Mouse (Mus musculus) intestine, postnatal 0 days (tissue): ENCODE results near the gene Csrp3. TPM values are rescaled to one million over a fixed set of nuclear protein-coding genes. Genes with fewer than 3 reads are reported as not detected.

Source experiments
- ATAC-seq: fragments of 200-750 bp; cut with Nextera tagmentation; 2 replicates; pipeline ENCODE4 v1.8.0; 2017; ENCODE audit warnings: mild to moderate bottlenecking, moderate TSS enrichment, moderate library complexity
- H3K27ac ChIP-seq: fragments of 300-500 bp; sonication (generic); 2 replicates; pipeline ENCODE4 v1.5.1; 2014; ENCODE audit warnings: mild to moderate bottlenecking, low read depth, low read length, moderate library complexity
- H3K27me3 ChIP-seq: fragments of 300-500 bp; sonication (generic); replicated peaks from 2 replicates; pipeline ENCODE4 v1.6.1; 2014; ENCODE audit warnings: low read length, mixed read lengths; ENCODE audit not compliant: control insufficient read depth, insufficient read depth
- H3K36me3 ChIP-seq: fragments of 300-500 bp; sonication (generic); 2 replicates; pipeline ENCODE4 v1.6.1; 2014; ENCODE audit warnings: mild to moderate bottlenecking, moderate library complexity; ENCODE audit not compliant: control insufficient read depth, insufficient read depth
- H3K4me1 ChIP-seq: fragments of 300-500 bp; sonication (generic); replicated peaks from 2 replicates; pipeline ENCODE4 v1.6.1; 2014; ENCODE audit warnings: antibody characterized with exemption, low read length, mixed read lengths; ENCODE audit not compliant: control insufficient read depth, insufficient read depth
- H3K4me2 ChIP-seq: fragments of 300-500 bp; sonication (generic); replicated peaks from 2 replicates; pipeline ENCODE4 v1.6.1; 2014; ENCODE audit warnings: low read depth, mild to moderate bottlenecking, moderate library complexity
- H3K4me3 ChIP-seq: fragments of 300-500 bp; sonication (generic); 2 replicates; pipeline ENCODE4 v1.5.1; 2014; ENCODE audit warnings: low read depth, low read length
- H3K9ac ChIP-seq: fragments of 300-500 bp; sonication (generic); 2 replicates; pipeline ENCODE4 v1.6.1; 2014; ENCODE audit warnings: mild to moderate bottlenecking, low read depth, low read length
- H3K9me3 ChIP-seq: fragments of 300-500 bp; sonication (generic); 2 replicates; pipeline ENCODE4 v1.6.1; 2016; ENCODE audit warnings: mixed run types; ENCODE audit not compliant: control insufficient read depth
- CTCF ChIP-seq: sonication (generic); IDR thresholded peaks from 2 replicates; pipeline ENCODE4 v1.5.1; 2016; ENCODE audit warnings: low read depth, mild to moderate bottlenecking, control low read depth, antibody characterized with exemption, moderate library complexity
- WGBS: fragments of 180-500 bp; shearing (Covaris S2); extraction: QIAGEN DNeasy Blood & Tissue Kit; methylation state at CpG from one replicate; pipeline ENCODE4 v1.1.7; 2014; 5-methylcytosine and 5-hydroxymethylcytosine counted together
- polyA plus RNA-seq: library from polyadenylated mRNA; unstranded; fragments of >200 nt; fragmentation: Nextera tagmentation; extraction: Ambion mirVana; gene quantifications from 2 replicates; pipeline ENCODE4 v1.2.1, GENCODE M21; 2015

Gene Csrp3
- polyA plus RNA-seq, 1 experiment from 2014 or later: 5.8 TPM

DNA sequence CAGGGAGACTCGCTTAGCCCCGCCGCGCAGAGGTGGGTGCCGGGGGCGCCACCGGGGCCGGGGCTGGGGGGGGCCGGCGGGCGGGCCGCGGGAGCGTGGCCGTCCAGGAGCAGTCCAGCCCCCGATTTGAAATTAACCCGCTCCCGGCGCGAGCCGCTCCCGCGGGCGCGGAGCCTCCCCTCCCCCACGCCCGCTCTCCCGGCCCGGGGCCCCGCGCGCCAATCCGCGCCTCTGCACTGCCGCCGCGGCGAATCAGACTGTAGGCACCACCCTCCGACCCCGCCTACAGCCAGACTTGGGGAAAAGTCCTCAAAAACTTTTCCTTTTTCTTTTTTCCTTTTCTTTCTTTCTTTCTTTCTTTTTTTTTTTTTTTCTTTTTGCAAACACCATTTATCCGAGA, 33.7 kb upstream of the Csrp3 start, which contains the start of gene E2f8:
E2f8 (minus strand) TSS at position 111 of the 400 bp plus-strand sequence.
- H3K9ac ChIP-seq: peak within 1 kb of the TSS; percentile 79
- WGBS: under 1% methylated on average over 37 of the region's 41 CpGs
- H3K4me1 ChIP-seq: peaks cover 11% of the 10 kb centered on the region
- H3K27ac ChIP-seq: peak within 1 kb of the TSS; percentile 88
- H3K36me3 ChIP-seq: no peaks in the 10 kb centered on the region
- no peaks in the 10 kb centered on the region for H3K9me3 ChIP-seq
- TF ChIP-seq CTCF: no peak
- H3K27me3 ChIP-seq: no peaks in the 10 kb centered on the region
- peak within 1 kb of the TSS; percentile 94 for H3K4me2 ChIP-seq
- peak within 1 kb of the TSS; percentile 91 for H3K4me3 ChIP-seq
- peak; percentile 73 for ATAC-seq

DNA sequence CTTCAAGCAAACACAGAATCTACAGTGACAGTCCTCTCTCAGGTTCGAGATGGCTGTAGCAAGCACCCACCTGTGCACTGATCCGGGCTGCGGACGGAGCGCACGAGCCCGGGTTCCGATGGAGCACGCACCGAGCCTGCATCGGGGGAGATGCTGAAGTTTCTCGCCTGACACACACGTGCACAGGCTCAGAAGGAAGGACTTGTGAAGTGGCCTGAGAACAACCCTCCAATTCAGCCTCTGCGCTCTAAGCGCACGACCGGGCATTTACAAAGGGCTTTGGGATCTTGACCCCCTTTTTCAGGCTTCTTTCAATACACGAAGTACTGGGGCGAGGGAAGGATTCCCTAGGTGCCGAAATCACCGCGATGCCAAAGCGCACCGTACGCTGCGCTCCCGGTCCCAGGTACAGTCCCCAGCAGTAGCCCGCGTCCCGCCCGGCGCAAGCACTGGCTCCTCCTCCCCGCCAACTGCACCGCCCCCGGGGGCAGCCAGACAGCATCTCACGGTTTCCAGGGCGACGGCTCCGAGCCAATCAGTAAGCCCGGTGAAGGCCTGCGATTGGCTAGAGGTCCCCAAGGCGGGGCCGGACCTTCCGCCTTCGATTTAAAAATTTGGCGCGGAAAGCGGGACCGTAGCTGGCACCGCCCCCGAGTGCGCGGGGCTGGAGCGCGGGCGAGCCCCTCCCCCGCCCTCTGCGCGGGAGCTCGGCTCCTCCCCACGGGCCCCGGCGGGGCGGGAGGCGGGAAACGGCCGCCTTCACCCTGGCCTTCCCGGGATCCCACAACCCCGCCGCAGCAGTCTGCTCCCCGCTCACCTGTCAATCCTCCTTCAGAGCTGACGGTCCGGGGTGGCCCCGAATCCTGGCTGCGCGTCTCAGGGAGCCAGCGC, 33.0 kb upstream of the Csrp3 start:
- Histone ChIP-seq H3K9ac (peak overlapping the region; percentile 79), H3K9me3 (no peaks in the 10 kb centered on the region), H3K4me2 (peak overlapping the region; percentile 94), H3K27me3 (no peaks in the 10 kb centered on the region), H3K4me1 (peaks cover 11% of the 10 kb centered on the region), H3K27ac (peak overlapping the region; percentile 88), H3K4me3 (peak overlapping the region; percentile 91), H3K36me3 (peaks cover 3% of the 10 kb centered on the region)
- no peak for TF ChIP-seq CTCF
- WGBS: 1% methylated on average over 76 of the region's 77 CpGs
- peak; percentile 94 for ATAC-seq

DNA sequence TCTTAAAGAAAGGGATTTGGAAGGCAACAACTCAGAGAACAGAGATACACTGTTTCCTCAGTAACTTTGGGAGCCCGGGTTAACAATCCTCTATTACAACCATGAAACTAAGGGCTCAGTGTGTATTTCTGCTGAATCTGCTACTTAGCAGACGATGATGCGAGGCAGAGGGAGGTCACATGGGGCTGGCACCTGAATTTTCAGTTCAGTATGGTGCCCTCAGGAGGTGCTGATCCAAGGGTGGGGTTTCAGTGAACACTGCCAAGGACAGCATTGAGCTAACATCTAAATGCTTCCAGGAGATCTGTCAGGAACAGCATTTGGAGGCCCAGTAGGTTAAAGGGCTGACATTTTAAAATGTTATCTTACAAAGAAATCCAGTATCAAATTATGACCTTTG, 31.7 kb upstream of the Csrp3 start:
- Histone ChIP-seq H3K36me3 (peaks cover 14% of the 10 kb centered on the region), H3K4me1 (peaks cover 11% of the 10 kb centered on the region), H3K27me3 (no peaks in the 10 kb centered on the region), H3K9me3 (no peaks in the 10 kb centered on the region), H3K4me3 (peak overlapping the region; percentile 18), H3K27ac (peak overlapping the region; percentile 71), H3K4me2 (peak overlapping the region; percentile 94), H3K9ac (0 out of 2 replicates have a peak overlapping the region, but pooled peaks have one; percentile 12)
- 31% methylated on average over 3 of the region's 3 CpGs for WGBS
- TF ChIP-seq CTCF: no peak; the same call in 1 of the 2 replicates
- no peak for ATAC-seq

DNA sequence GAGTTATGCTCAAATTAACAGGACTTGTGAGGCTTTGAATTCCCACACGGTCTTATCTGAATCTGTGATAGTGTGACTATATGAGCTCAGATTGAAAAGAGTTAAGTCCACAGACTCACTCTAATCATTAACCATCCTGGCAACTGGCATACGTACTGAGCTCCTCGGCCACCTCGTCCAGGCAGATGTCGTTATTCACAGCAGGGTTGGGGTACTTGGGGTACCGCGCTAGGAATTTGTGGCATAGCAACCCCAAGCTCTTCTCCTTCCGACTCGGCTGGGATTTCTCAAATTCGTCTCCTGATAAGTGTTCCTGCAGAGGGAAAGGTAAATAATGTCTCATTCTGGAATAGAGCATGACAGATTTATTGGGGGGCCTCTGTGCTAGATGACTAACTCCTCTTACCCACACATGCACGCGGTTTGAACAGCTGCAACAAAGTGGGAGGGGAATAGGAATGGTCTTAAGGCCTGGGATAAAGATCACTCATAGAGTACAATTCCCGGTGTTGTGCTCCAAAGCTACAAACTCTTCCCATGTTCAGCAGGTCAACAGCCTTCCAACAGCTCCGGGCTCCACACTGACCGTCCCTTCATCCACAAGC, 30.1 kb upstream of the Csrp3 start:
- no peaks in the 10 kb centered on the region for H3K9me3 ChIP-seq
- 25% methylated on average over 15 of the region's 15 CpGs for WGBS
- no peak for TF ChIP-seq CTCF
- H3K4me1 ChIP-seq: peaks cover 11% of the 10 kb centered on the region
- H3K27ac ChIP-seq: peak overlapping the region; percentile 47
- no peak for ATAC-seq
- H3K27me3 ChIP-seq: no peaks in the 10 kb centered on the region
- H3K4me3 ChIP-seq: 0 out of 2 replicates have a peak overlapping the region, but pooled peaks have one; percentile 9
- no peak overlapping the region for H3K9ac ChIP-seq
- peak overlapping the region; percentile 94 for H3K4me2 ChIP-seq
- peaks cover 31% of the 10 kb centered on the region for H3K36me3 ChIP-seq

DNA sequence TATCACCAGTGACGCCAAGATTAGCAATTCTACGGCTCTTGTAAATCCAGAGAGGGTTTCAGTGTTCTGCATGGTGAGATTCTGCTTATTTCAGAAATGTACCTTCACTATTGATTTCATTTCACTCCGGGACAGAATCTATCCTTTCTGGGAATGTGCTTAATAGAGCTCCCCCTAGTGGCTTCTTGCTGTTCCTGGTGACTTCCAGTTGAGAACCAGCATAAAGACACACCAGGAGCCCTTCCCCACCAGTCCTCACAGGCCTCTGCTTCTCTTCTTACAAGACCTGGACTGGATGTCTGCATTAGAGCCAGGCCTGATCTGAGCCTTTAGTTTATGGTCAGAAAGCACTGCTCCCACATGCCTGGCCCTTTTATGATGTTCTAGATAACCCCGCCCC, 28.7 kb upstream of the Csrp3 start:
- Histone ChIP-seq H3K9ac (no peak overlapping the region), H3K4me3 (no peak overlapping the region), H3K36me3 (peaks cover 45% of the 10 kb centered on the region), H3K27ac (0 out of 2 replicates have a peak overlapping the region, but pooled peaks have one; percentile 47), H3K9me3 (no peaks in the 10 kb centered on the region), H3K4me1 (peaks cover 11% of the 10 kb centered on the region), H3K4me2 (no peak overlapping the region), H3K27me3 (no peaks in the 10 kb centered on the region)
- peak; percentile 79 for TF ChIP-seq CTCF
- WGBS: 56% methylated on average over 4 of the region's 4 CpGs
- no peak for ATAC-seq

DNA sequence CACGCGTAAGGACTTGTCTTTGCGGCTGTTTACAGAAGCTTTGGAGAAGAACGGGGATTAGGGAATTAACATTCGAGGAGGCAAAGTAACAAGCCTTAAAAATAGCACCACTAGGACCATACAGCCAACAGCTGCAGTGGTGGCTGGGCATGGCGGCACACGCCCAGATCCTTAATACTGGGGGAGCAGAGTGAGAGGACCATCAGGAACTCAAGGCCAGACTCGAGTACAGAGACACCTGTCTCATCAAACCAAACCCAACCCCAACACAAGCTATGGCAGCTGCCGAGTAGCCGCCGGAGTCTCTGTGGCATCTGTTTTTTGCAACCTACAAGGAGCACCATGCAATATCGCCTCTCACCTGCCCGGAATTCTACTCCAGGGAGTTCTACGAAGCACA, 27.3 kb upstream of the Csrp3 start:
- H3K27ac ChIP-seq: no peak overlapping the region
- no peak overlapping the region for H3K9ac ChIP-seq
- no peak overlapping the region for H3K4me2 ChIP-seq
- no peaks in the 10 kb centered on the region for H3K9me3 ChIP-seq
- no peak for TF ChIP-seq CTCF
- 92% methylated on average over 14 of the region's 14 CpGs for WGBS
- H3K27me3 ChIP-seq: no peaks in the 10 kb centered on the region
- H3K4me1 ChIP-seq: peaks cover 11% of the 10 kb centered on the region
- H3K36me3 ChIP-seq: peaks cover 59% of the 10 kb centered on the region
- no peak for ATAC-seq
- no peak overlapping the region for H3K4me3 ChIP-seq
